Mouse (Mus musculus): ENCODE results near the gene Cpm.
"Not testable (repeated sequence)": the region's sequence is repeated elsewhere in the genome, so short reads cannot be mapped to it uniquely, and the experiment has no call there.

Cpm gene

GRCm38 (mm10) chr10:117690770-117691296 lies 61.5 kb downstream of the Cpm start:
- no peak for DNase-seq

DNA sequence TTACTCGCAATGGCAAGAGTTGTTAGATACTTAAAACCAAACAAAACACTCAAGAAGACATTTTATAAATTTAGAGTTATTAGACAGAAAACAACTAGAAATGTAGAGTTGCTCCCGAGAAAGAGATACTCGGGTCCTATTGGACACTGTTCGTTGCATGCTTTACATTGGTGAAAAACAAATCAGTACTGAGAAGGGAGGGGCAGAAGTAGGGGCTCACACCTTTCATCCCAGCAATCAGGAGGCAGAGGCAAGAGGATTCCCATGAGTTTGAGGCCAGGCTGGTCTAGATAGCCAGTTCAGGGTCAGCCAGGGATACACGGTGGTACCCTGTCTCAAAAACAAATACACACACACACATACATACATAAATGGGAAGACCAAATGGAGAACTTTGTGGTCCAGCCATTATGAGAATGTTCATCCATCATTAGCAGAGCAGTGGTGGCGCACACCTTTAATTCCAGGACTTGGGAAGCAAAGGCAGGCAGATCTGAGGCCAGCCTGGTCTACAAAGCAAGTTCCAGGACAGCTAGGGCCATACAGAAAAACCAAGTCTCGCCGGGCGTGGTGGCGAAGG lies 62.2 kb downstream of the Cpm start:
- DNase-seq: no peak

- DNase-seq: no peak
Observed at GRCm38 (mm10) chr10:117692173-117692572, 62.9 kb downstream of the Cpm start.

GRCm38 (mm10) chr10:117692953-117693352 lies 63.7 kb downstream of the Cpm start:
- no peak for DNase-seq

DNA sequence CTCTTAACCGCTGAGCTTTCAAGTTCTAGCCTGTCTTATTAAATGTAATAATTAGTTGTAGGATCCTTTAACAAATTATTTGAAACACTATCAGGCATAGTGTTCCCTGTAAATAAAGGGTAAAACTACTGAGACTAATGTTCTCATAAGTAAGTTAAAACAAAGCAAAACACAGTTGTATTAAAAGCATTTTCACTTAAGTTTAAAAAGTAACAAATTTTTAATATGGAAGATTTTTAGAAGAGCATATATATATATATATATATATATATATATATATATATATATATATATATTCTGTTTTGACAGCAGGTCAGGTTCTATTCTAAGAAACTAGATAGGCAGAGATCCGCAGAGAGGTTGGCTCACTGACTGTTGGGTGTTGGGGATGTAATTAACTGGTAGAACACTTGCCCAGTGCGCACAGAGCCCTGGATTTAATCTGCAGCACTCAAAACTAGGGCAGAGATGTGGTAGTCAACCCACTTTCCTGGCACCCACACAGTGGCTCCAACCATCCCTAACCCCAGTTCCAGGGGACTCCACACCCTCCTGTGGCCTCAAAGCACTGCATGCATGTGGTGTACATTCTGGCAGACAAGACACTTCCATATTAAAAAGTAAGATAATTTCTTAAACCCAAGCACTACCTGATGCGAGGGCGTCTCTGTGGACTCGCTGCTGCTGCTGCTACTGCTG lies 65.1 kb downstream of the Cpm start:
- DNase-seq: no peak

DNA sequence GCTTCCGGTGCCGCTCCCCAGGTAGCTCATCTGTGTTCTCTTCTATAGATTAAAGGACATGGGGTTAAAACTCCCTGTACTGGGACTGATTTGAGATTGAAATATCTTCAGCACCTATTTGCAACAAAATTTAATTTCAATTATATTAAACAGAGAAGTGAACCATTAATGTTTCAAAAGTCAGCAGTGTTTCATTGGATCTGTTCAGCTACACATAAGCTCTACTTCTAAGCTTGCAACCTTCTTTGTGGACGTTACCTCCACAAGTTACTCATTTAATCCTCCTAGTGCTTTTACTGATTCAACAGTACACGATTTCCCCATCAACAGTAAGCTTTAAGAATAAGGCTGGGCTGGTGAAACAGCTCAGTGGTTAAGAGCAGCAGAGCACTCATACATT lies 65.7 kb downstream of the Cpm start:
- DNase-seq: no peak

DNA sequence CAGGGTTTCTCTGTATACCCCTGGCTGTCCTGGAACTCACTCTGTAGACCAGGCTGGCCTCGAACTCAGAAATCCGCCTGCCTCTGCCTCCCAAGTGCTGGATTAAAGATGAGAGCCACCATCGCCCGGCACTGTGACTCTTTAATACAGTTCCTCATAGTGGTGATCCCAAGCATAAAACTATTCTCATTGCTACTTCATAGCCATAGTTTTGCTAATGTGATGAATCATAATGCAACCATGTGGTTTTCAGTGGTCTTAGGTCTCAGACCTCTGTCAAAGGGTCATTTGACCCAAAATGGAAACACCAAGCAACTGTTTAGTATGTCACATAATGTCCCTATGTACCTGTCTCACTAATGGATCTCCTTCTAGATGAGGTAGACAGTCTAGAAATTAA lies 66.3 kb downstream of the Cpm start:
- DNase-seq: no peak

DNA sequence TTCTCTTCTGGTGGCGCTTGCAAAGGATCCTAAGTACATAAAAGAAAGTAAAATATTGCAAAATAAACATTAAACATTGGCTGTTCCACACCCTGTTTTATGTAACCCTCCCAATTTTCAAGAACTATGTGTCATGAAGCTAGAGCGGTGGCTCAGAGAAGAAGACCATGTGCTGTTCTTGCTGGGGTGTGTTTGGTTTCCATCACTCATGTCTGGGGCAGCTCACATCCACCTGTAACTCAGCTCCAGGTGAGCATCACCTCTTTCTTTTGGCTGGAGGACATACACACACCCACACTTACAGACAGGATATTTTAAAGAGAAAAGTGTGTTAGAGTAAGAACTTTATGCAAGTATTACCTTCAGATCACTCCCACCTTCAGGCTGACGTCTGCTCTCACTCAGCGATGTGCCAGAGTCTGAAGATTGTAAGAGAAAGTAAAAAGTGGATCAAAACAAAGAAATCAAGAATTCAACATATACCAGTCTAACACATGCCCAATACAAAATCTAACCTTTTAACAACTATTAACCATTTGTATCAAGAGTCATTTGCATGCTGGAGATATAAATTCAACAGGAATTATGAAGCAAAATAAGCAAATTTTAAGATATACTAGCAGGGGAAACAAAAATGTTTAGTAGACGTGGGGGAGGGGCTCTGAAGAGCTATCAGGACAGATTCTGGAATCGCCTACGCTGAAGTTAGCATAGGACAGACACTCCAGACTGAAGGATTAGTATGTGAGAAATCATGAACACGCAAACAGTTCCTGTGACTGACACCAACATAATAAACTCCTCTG lies 66.9 kb downstream of the Cpm start:
- no peak for DNase-seq

DNA sequence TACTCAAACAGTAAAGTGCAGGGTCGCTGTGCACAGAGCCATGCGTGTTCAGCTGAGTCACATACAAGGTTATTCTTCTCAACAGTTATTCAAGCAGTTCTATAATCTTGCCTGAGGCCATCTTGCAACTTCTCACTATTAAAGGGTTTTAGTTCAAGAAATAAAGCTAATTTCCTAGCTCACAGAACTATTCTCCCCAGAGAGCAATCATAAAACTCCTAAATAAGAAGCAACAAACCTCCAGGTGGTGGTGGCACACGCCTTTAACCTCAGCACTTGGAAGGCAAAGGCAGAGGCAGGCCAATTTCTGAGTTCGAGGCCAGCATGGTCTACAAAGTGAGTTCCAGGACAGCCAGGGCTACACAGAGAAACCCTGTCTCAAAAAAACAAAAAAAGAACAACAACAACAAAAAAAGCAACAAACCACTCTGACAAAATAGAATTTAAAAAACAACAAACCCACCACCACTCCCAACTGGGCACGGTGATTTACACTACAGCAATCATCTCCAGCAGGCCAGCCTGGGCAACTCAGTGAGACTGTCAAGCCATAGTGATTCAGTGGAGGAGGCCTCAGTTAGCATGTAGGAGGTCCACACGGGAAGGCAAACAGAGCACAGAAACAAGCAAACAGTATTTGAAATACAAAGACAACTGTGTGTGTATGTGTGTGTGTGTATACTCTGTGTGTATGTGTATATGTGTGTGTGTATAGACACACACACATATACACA lies 67.7 kb downstream of the Cpm start:
- DNase-seq: no peak

GRCm38 (mm10) chr10:117697561-117698115 lies 68.3 kb downstream of the Cpm start:
- no peak for DNase-seq

DNA sequence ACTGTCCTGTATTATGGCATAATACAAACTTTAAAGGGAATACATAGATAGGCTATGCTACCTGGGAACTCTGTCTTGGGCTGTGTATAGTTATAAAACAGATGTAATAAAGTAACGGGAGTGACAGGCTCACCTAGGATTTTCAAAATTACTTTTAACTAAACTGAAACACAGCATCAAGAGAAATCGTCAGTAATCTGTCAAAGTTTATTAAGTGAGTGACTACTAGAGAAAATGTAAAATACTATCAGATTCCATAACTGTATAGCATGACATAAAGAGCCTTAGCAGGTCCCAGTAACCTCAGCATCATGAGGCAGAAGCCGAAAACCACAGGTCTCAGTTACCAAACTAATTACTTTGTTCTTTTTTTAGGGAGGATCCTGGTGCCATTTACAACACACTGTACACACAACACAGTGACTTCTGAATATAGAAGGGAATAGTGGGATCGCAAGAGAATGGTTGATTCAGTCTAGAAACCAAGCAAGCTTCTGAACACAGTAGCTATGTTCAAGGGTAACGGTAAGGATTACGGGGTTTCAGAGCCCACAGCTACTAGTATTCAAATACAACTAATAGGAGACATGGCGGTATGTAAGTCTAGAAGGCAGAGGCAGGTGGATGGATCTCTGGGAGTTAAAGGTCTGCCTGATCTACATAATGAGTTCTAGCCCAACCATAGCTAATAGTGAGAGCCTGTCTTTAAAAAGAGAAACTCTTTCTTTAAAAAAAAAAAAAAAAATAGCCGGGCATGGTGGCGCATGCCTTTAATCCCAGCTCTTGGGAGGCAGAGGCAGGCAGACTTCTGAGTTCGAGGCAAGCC lies 69.2 kb downstream of the Cpm start:
- DNase-seq: no peak

DNA sequence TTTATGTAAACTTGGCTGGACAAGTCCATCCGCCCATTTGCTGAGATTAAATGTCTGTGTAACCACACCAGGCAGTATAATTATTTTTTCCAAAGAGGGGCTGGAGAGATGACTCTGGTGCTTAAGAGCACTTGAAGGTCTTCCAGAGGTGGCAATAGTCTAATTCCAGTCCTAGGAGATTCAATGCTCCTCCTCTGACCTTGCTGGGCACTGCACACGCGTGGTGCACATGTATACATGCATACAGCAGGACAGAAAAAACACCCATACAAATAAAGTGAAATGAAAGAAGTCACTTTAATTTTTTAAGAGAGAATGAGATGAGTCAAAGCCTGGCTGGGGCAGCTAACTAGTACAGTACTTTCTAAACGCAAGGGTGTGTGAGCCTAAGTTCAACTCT lies 70.6 kb downstream of the Cpm start:
- DNase-seq: no peak

DNA sequence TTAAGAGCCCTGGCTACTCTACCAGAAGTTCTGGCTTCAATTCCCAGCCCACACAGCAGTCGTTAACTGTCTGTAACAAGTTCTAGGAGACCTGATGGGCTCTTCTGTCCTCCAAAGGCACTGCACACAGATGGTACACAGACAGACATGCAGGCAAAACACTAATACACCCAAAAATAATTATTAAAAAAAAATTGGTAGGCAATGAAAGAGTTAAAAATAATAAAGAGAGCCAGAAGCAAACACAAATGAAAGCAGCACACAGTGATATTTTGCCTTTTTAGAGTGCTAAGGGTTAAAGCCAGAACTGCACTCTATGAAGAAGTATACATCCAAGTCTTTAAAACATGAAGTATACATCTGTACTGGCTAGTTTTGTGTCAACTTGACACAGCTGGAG lies 71.2 kb downstream of the Cpm start:
- no peak for DNase-seq

- DNase-seq: no peak
Observed at GRCm38 (mm10) chr10:117701034-117701829, 71.9 kb downstream of the Cpm start.

- no peak for DNase-seq
Observed at GRCm38 (mm10) chr10:117702024-117702833, 72.9 kb downstream of the Cpm start.

GRCm38 (mm10) chr10:117703506-117703905 lies 74.2 kb downstream of the Cpm start:
- no peak for DNase-seq

GRCm38 (mm10) chr10:117704314-117704963 lies 75.1 kb downstream of the Cpm start:
- not testable (repeated sequence) for DNase-seq

DNA sequence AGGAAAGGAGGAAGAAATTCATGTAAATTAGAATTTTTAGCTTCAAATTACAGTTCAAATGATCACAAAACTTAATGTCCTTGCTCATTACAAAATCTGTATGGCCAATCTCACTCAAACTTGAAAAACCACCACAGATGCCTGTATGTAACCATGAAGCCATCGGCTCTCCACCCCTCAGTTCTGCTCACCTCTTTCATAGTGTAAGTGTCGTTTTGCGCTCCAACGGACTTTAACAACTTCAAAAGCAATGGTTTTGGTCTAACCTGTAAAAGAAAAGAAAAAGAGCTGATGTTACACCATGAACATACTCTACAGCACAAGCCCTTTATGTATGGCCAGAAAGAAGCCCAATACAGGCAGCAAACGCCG lies 75.7 kb downstream of the Cpm start:
- no peak for DNase-seq

DNA sequence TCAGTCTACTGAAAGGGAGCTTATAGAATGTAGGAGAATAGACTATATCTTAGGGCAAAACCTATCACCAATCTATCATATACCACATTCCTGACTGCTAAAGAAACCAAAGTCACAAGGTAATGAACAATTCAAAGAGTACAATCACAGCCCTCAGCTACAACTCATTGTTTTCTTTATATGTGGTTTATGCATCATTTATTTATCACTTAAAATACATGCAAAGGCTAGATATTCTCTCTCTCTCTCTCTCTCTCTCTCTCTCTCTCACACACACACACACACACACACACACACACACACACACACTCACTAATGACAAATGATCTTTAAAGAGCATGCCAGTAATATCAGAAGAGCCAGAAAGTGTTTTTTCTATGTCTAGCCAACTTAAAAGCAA lies 76.5 kb downstream of the Cpm start:
- no peak for DNase-seq

DNA sequence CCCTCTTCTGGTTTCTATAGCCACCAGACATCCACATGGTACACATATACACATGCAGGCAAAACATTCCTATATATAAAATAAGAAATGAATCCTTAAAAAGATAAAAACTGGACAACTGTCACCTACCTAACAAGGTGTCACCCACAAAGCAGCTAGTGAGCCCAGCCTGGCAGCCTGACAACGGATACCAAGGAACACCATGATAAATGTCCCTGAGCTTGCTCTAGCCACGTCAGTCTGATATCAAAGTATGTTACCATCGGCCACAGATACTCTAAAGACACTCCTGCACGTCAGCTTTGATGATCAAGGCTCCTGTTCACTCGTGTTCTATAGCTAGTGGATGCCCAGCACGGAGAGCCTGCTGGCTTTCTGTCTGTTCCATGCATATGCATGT lies 77.1 kb downstream of the Cpm start:
- DNase-seq: no peak
